Mouse (Mus musculus) kidney, embryonic 16.5 days (tissue): ENCODE measurements around the gene Cald1. TPM values are rescaled to one million over a fixed set of nuclear protein-coding genes. Genes with fewer than 3 reads are reported as not detected.

Source experiments
- ATAC-seq: fragments of 200-750 bp; cut with Nextera tagmentation; 2 replicates; pipeline ENCODE4 v1.8.0; 2017; ENCODE audit warnings: moderate TSS enrichment; ENCODE audit not compliant: low FRiP score, low TSS enrichment
- H3K27ac ChIP-seq: fragments of 300-500 bp; sonication (generic); 2 replicates; pipeline ENCODE4 v1.5.1; 2014; ENCODE audit warnings: low read length
- H3K27me3 ChIP-seq: fragments of 300-500 bp; sonication (generic); 2 replicates; pipeline ENCODE4 v1.6.1; 2014; ENCODE audit warnings: low read length, control low read depth, mixed read lengths; ENCODE audit not compliant: insufficient read depth
- H3K36me3 ChIP-seq: fragments of 300-500 bp; sonication (generic); 2 replicates; pipeline ENCODE4 v1.6.1; 2014; ENCODE audit warnings: low read length, control low read depth, mixed read lengths; ENCODE audit not compliant: insufficient read depth
- H3K4me1 ChIP-seq: fragments of 300-500 bp; sonication (generic); 2 replicates; pipeline ENCODE4 v1.6.1; 2014; ENCODE audit warnings: low read length, control low read depth, mixed read lengths; ENCODE audit not compliant: insufficient read depth
- H3K4me2 ChIP-seq: fragments of 300-500 bp; sonication (generic); replicated peaks from 2 replicates; pipeline ENCODE4 v1.6.1; 2014; ENCODE audit warnings: low read depth, low read length
- H3K4me3 ChIP-seq: fragments of 300-500 bp; sonication (generic); 2 replicates; pipeline ENCODE4 v1.5.1; 2014; ENCODE audit warnings: mild to moderate bottlenecking, low read length
- H3K9ac ChIP-seq: fragments of 300-500 bp; sonication (generic); replicated peaks from 2 replicates; pipeline ENCODE4 v1.6.1; 2014; ENCODE audit warnings: low read length
- H3K9me3 ChIP-seq: fragments of 300-500 bp; sonication (generic); 2 replicates; pipeline ENCODE4 v1.6.1; 2016; ENCODE audit warnings: low read length, control low read depth
- WGBS: fragments of 180-500 bp; shearing (Covaris S2); extraction: QIAGEN DNeasy Blood & Tissue Kit; methylation state at CpG from one replicate; pipeline ENCODE4 v1.1.7; 2014; 5-methylcytosine and 5-hydroxymethylcytosine counted together
- polyA plus RNA-seq: library from polyadenylated mRNA; unstranded; fragments of >200 nt; fragmentation: Nextera tagmentation; extraction: Ambion mirVana; gene quantifications from 2 replicates; pipeline ENCODE4 v1.2.1, GENCODE M21; 2015

The Cald1 gene
- polyA plus RNA-seq, 1 experiment from 2014 or later, result 243 TPM

GRCm38 (mm10) chr6:34719141-34719680, 120.9 kb downstream of the Cald1 start:
- ATAC-seq, result no peak
- Histone ChIP-seq H3K27ac (no peak overlapping the region), H3K4me2 (no peak overlapping the region), H3K36me3 (no peaks in the 10 kb centered on the region), H3K4me1 (peaks cover 43% of the 10 kb centered on the region), H3K9ac (no peak overlapping the region), H3K4me3 (no peak overlapping the region), H3K27me3 (no peaks in the 10 kb centered on the region), H3K9me3 (no peaks in the 10 kb centered on the region)
- 72% methylated on average over 6 of the region's 6 CpGs for WGBS

GRCm38 (mm10) chr6:34720447-34720846, 122.1 kb downstream of the Cald1 start:
- Histone ChIP-seq H3K4me1 (peaks cover 43% of the 10 kb centered on the region), H3K4me2 (no peak overlapping the region), H3K9me3 (peaks cover 5% of the 10 kb centered on the region; the same call in 1 of the 2 replicates), H3K27me3 (no peaks in the 10 kb centered on the region), H3K27ac (no peak overlapping the region; the same call in 1 of the 2 replicates), H3K36me3 (no peaks in the 10 kb centered on the region), H3K4me3 (no peak overlapping the region), H3K9ac (no peak overlapping the region; the same call in 1 of the 2 replicates)
- ATAC-seq, result no peak
- 34% methylated on average over 4 of the region's 4 CpGs for WGBS

GRCm38 (mm10) chr6:34721740-34722139, 123.4 kb downstream of the Cald1 start:
- no peak overlapping the region for H3K9ac ChIP-seq
- H3K36me3 ChIP-seq, result no peaks in the 10 kb centered on the region
- peaks cover 49% of the 10 kb centered on the region for H3K4me1 ChIP-seq
- ATAC-seq, result no peak
- H3K27ac ChIP-seq, result peak overlapping the region; percentile 52; the same call in 1 of the 2 replicates
- H3K9me3 ChIP-seq, result peaks cover 5% of the 10 kb centered on the region; the same call in 1 of the 2 replicates
- 40% methylated on average over 6 of the region's 6 CpGs for WGBS
- H3K27me3 ChIP-seq, result no peaks in the 10 kb centered on the region
- no peak overlapping the region for H3K4me3 ChIP-seq
- no peak overlapping the region for H3K4me2 ChIP-seq

- H3K27ac ChIP-seq, result no peak overlapping the region
- H3K4me1 ChIP-seq, result peaks cover 44% of the 10 kb centered on the region
- no peak overlapping the region for H3K4me3 ChIP-seq
- H3K4me2 ChIP-seq, result no peak overlapping the region
- no peaks in the 10 kb centered on the region for H3K36me3 ChIP-seq
- H3K9ac ChIP-seq, result no peak overlapping the region
- ATAC-seq, result no peak
- 84% methylated on average over 7 of the region's 7 CpGs for WGBS
- H3K9me3 ChIP-seq, result peaks cover 5% of the 10 kb centered on the region; the same call in 1 of the 2 replicates
- H3K27me3 ChIP-seq, result no peaks in the 10 kb centered on the region
These were observed 124.4 kb downstream of the Cald1 start for GRCm38 (mm10) chr6:34722660-34723059.

- H3K36me3 ChIP-seq, result no peaks in the 10 kb centered on the region
- H3K4me2 ChIP-seq, result no peak overlapping the region
- 89% methylated on average over 10 of the region's 10 CpGs for WGBS
- no peaks in the 10 kb centered on the region for H3K27me3 ChIP-seq
- no peak overlapping the region for H3K27ac ChIP-seq
- peaks cover 39% of the 10 kb centered on the region for H3K4me1 ChIP-seq
- H3K9ac ChIP-seq, result no peak overlapping the region
- ATAC-seq, result no peak
- no peak overlapping the region for H3K4me3 ChIP-seq
- peaks cover 5% of the 10 kb centered on the region; the same call in 1 of the 2 replicates for H3K9me3 ChIP-seq
These were observed 125.1 kb downstream of the Cald1 start for GRCm38 (mm10) chr6:34723250-34723904.

- Histone ChIP-seq H3K4me2 (no peak overlapping the region), H3K4me3 (no peak overlapping the region), H3K9me3 (peaks cover 5% of the 10 kb centered on the region; the same call in 1 of the 2 replicates), H3K9ac (no peak overlapping the region), H3K4me1 (peaks cover 40% of the 10 kb centered on the region), H3K36me3 (no peaks in the 10 kb centered on the region), H3K27ac (no peak overlapping the region), H3K27me3 (no peaks in the 10 kb centered on the region)
- 74% methylated on average over 1 of the region's 1 CpGs for WGBS
- no peak for ATAC-seq
These were observed 127.4 kb downstream of the Cald1 start for GRCm38 (mm10) chr6:34725660-34726059.

GRCm38 (mm10) chr6:34726104-34726503, 127.8 kb downstream of the Cald1 start:
- no peak for ATAC-seq
- Histone ChIP-seq H3K36me3 (no peaks in the 10 kb centered on the region), H3K9ac (no peak overlapping the region), H3K4me2 (no peak overlapping the region), H3K27ac (no peak overlapping the region), H3K9me3 (peaks cover 5% of the 10 kb centered on the region; the same call in 1 of the 2 replicates), H3K4me3 (no peak overlapping the region), H3K27me3 (no peaks in the 10 kb centered on the region), H3K4me1 (peaks cover 38% of the 10 kb centered on the region)
- WGBS, result 81% methylated on average over 1 of the region's 1 CpGs

GRCm38 (mm10) chr6:34727316-34727983, 129.2 kb downstream of the Cald1 start:
- H3K4me3 ChIP-seq, result no peak overlapping the region
- WGBS, result 76% methylated on average over 15 of the region's 15 CpGs
- no peaks in the 10 kb centered on the region for H3K27me3 ChIP-seq
- ATAC-seq, result no peak
- no peaks in the 10 kb centered on the region for H3K36me3 ChIP-seq
- H3K9ac ChIP-seq, result no peak overlapping the region
- peaks cover 34% of the 10 kb centered on the region for H3K4me1 ChIP-seq
- H3K4me2 ChIP-seq, result no peak overlapping the region
- H3K9me3 ChIP-seq, result peaks cover 5% of the 10 kb centered on the region; the same call in 1 of the 2 replicates
- H3K27ac ChIP-seq, result no peak overlapping the region

- H3K4me1 ChIP-seq, result peaks cover 34% of the 10 kb centered on the region
- peak; percentile 39; the same call in 1 of the 2 replicates for ATAC-seq
- H3K4me2 ChIP-seq, result no peak overlapping the region
- H3K9me3 ChIP-seq, result peaks cover 3% of the 10 kb centered on the region; the same call in 1 of the 2 replicates
- H3K9ac ChIP-seq, result no peak overlapping the region
- no peaks in the 10 kb centered on the region for H3K27me3 ChIP-seq
- no peaks in the 10 kb centered on the region for H3K36me3 ChIP-seq
- H3K27ac ChIP-seq, result peak overlapping the region; percentile 73
- 15% methylated on average over 8 of the region's 8 CpGs for WGBS
- no peak overlapping the region for H3K4me3 ChIP-seq
These were observed 131.3 kb downstream of the Cald1 start for GRCm38 (mm10) chr6:34729449-34730151.
